Mouse (Mus musculus): Measurements from ENCODE around the gene Thsd4.

DNA sequence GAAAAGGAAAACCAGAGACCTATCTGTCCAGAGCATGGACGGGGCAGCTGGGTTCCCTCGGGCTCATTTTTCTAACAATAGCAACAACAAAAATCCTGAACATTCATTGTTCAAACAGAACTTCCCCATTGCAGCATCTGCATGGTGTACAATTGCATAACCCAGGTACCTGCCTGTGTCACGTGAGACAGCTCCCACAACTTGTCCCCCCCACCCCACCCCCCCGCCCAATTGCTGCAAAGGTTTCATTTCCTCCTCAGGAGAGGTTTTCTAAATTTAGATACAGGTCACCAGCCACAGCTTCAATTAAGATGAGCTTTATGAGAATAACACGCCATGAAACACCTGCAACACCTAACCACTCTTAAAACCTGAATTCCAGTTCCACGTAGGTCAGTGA, 303.4 kb downstream of the Thsd4 start:
- no peak for TF ChIP-seq CTCF (IDR thresholded peaks at IDR 0.05)
- TF ChIP-seq EP300 (IDR thresholded peaks at IDR 0.05), result no peak
